Mouse (Mus musculus) splenic B cell, adult 2 months (primary cell): ENCODE measurements around the gene Sumo3.

ENCODE experiments used
- DNase-seq: peaks from one replicate; pipeline ENCODE4 v3.0.0-alpha.2; 2011; ENCODE audit warnings: low read depth, low spot score
- H3K27me3 ChIP-seq: 2 replicates; pipeline ENCODE4 v1.6.1; 2012; ENCODE audit warnings: mild to moderate bottlenecking, low read length, moderate library complexity, mixed read lengths; ENCODE audit not compliant: control insufficient read depth, poor library complexity, insufficient read depth, severe bottlenecking
- H3K36me3 ChIP-seq: 2 replicates; pipeline ENCODE4 v1.6.1; 2012; ENCODE audit warnings: mild to moderate bottlenecking, low read length, moderate library complexity, mixed read lengths; ENCODE audit not compliant: control insufficient read depth, poor library complexity, insufficient read depth, severe bottlenecking

Gene Sumo3

GRCm38 (mm10) chr10:77663949-77664665 is 58.2 kb downstream of the Sumo3 start:
- Histone ChIP-seq H3K27me3 (no peaks in the 10 kb centered on the region; the same call in 1 of the 2 replicates), H3K36me3 (no peaks in the 10 kb centered on the region)
- DNase-seq: no peak

DNA sequence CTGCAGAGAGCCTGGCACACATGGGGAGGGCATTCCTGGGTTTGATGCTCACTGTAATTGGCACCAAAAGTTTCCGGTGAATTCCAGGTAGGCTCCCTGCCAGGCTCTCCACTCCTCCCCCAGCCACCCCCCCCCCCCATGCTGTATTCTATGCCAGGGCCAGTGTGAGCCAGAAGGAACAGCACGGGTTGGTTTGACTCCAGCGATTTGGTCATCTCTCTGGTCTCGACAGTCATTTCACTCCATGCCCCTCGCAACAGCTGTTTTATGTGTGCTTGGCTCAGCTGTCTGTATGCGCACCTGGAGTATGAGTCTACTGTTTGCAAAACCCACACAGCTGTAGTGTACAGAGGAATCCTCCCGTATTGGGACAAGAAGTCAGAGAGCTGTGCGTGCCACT is 60.4 kb downstream of the Sumo3 start:
- no peak for DNase-seq
- Histone ChIP-seq H3K36me3 (no peaks in the 10 kb centered on the region), H3K27me3 (no peaks in the 10 kb centered on the region)

DNA sequence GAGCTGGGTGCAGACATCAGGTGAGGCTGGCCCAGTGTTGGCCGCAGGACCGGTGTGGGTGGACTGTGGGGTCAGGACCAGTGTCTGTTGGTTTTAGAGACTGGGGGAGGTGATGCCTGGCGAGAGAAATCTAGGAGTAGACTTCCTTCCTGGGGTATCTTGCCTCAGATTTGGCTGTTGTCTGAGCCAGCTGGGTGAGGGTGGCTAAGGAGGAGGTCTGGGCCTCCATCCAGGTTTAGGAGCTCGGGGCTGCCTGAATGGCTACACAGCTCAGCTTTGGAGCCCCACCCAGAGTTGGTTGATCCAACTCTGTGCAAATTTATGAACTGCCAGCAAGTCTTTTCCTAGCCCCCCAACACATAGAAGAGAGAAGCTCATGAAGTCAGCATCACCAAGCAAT is 61.5 kb downstream of the Sumo3 start:
- no peak for DNase-seq
- H3K36me3 ChIP-seq: no peaks in the 10 kb centered on the region
- no peaks in the 10 kb centered on the region for H3K27me3 ChIP-seq
